Mouse (Mus musculus) gonadal fat pad, adult 2 months (tissue): ENCODE data around the gene Lpp. TPM values are rescaled to one million over a fixed set of nuclear protein-coding genes. Genes with fewer than 3 reads are reported as not detected.

Source experiments
- DNase-seq: peaks from one replicate; pipeline ENCODE4 v3.0.0-alpha.2; 2012; ENCODE audit warnings: low read depth
- polyA plus RNA-seq: library from polyadenylated mRNA; depleted of rRNA; stranded (reverse); fragments of >200 nt; gene quantifications from 2 replicates; pipeline ENCODE4 v1.2.3, GENCODE M21; 2012

Gene Lpp
- polyA plus RNA-seq, 1 experiment = 16.0 TPM

DNA sequence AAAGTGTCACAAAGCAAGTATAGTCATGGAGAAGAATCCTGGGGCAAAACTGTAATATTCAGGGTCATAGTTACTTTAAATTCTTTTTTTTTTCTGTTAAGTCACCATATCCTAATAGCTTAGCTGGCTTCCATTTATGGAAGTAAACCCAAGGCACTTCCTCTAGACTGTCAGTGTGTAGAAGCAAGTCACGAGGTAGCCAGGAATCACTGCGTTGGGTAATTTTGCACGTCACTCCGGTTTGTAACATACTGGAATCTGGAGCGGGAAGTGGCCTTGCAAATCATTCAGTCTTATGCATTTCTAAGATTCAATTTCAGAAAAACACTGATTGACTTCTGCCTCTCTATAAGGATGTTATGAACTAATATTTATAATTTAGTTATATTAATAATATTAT is 232.3 kb downstream of the Lpp start:
- no peak for DNase-seq

DNA sequence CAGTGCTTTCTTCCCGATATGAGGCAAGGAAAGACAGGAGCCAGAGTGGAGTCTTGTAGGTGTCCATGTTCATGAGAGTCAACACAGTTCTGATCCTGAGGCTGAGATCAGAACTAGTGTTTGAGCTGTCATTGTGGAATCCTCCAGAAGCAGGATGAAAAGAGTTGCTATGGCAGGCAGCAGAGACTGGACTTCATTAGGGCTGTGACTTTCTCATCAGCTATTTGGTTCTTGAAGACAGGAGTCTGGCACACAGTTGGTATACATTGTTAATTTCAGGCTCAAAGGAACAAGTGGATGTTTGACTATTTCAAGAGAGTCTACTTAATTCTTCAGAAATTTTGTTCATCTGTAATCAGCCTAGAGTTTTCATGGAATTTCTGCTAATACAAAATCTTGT is 235.5 kb downstream of the Lpp start:
- DNase-seq = no peak

GRCm38 (mm10) chr16:24629218-24630172 is 236.2 kb downstream of the Lpp start:
- DNase-seq = no peak

- no peak for DNase-seq
Measured at GRCm38 (mm10) chr16:24635381-24635919, 242.1 kb downstream of the Lpp start.

DNA sequence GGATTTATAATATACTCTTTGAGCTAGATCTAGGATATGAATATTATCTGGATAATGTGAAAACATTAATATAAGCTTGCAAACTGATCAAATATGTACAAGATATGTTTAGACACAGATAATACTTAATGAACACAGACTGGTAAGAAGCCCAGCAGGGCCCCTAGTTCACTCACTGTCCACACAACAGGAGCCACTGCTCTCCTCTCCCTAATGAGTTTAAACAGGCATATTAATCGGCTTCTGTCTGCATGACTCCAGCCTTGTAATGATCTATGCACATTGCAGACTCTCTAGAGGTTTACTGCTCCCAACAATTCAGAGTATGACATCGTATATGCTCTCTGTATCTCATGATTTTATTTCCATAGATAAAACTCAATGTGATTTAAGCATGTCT is 243.6 kb downstream of the Lpp start:
- DNase-seq = no peak

- no peak for DNase-seq
Measured at GRCm38 (mm10) chr16:24641003-24641797, 247.9 kb downstream of the Lpp start.

DNA sequence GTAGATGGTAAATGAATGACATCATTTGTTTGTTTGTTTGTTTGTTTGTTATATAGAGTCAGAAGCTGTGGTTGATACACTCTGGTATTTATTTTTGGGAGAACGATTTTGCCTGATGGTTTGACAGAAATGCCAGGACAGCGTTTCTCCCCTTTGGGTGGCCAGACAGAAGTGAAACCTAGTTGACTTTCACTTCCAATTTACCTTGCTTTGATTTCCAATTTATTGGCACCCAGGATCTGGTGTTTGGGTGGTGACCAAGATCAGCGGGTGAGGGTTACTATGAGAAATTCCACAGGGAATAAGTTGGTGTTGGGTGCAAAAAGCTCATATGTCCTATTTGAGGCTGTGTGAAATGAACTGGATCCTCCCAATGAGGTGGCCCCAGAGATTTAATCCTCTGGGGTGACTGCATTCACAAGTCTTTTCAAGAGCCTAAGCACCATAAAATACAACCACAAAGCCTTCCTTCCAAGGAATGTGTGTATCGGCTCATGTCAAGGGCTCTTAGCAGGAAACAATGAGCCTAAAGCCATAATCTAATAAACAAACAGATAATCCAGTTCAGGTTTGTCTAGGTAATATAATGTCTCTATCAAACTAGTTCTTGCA is 249.8 kb downstream of the Lpp start:
- no peak for DNase-seq

DNA sequence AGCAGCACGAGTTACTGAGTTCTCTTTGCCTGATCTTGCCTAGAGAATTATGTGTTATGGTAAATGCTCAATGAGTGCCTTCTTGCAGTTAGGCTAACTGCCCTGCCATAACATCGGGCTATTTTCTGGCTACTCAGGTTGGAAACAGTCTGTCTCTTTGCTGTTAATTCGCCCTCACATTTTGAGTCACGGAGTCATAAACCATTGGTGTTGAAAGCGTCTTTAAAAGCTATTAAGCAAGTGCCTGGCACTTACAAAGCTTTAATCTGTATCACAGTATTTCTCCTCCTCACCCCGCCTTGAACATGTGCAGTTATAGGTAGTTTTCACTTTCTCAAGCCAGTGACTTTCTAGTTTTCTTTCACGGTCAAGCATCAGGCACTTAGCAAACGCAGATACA is 250.8 kb downstream of the Lpp start:
- DNase-seq = peak; percentile 88

- no peak for DNase-seq
Measured at GRCm38 (mm10) chr16:24644760-24645406, 251.6 kb downstream of the Lpp start.

DNA sequence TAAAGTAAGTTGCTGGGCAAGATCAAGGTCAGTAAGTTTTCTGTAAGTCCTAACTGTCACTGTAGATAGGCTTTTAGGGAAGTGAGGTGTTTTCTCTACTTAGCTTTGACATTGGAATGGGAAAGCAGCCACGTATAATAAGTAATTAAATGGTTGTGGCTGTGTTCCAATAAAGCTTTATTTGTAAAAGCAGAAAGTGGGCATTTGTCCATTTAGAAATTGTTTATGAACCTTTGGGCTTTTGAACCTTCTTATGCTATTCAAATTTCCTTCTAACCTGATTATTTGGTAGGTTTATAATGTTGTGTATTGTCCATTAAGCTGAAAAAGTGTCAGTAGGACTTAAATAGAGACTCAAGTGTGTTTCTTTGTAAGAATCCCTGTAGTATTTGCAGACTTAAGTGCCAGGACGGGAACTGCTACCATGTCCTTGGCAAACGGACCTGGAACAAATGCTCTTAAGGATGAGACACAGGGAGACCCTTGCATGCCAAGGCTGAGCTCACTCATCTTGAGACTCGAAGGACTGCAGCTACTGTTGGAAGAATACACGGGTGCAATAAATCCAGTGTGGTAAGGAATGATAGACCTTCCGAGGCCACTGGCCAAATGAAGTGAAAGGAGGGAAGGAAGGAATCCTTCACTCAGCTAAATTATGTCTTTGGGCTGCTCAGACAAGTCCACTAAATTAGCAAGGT is 252.7 kb downstream of the Lpp start:
- no peak for DNase-seq

- no peak for DNase-seq
Measured at GRCm38 (mm10) chr16:24651655-24652654, 258.6 kb downstream of the Lpp start.

GRCm38 (mm10) chr16:24653041-24653440 is 259.7 kb downstream of the Lpp start:
- DNase-seq = no peak

GRCm38 (mm10) chr16:24655116-24655515 is 261.8 kb downstream of the Lpp start:
- DNase-seq = no peak

- DNase-seq = no peak
Measured at GRCm38 (mm10) chr16:24656026-24656425, 262.7 kb downstream of the Lpp start.

GRCm38 (mm10) chr16:24656752-24657151 is 263.4 kb downstream of the Lpp start:
- DNase-seq = no peak

DNA sequence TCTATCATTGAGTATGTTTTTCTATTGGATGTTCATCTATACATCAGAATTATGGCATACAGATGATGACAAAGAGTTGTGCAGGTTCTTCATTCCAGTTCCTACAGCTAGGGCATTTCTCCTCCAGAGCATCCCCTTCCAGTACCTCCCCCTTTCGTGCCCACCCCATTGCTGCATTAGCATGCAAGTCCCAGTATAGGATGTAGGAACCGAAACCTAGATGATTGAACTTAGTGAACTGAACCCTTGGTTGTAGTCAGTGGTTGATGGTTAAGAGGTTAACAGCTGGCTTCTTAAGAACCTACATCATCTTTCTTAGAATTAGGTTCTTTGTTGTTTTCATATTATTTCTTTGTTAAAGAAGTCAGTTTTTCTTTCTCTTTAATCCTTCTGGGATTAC is 265.7 kb downstream of the Lpp start:
- DNase-seq = no peak

GRCm38 (mm10) chr16:24664131-24664530 is 270.8 kb downstream of the Lpp start:
- DNase-seq = no peak

DNA sequence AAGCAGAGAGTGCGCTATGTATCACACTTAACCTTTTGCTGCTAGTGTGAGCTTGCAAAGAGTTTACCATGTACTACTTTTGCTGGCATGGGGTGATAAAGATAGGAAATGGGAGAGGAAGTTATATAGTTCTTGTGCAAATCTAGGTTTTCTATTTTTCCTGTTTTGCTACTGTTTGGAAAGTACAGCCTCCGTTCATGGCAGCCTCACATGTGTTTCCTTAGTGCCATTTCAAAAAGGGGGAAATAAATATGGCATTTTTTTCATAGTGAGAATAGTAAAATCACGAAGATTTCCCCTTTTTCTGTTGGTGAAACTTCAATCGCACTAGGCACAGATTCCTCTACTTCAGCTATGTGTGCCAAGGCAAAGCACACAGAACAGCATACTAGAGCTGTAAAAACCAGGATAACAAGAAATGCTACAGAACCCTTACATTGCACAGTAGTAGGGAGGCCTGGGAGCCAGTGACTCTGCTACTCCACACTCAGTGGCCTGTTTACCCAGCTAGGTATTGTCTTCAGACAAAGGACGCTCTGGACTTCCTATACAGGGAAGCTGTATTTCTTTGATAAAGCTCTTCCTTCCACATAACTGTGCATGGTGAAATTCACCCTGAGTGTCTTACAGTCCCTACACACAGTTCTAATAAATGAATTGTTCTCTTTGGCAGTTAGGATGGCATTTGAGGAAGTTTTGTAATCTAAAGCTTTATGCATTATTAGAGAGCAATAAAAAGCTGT is 276.6 kb downstream of the Lpp start:
- no peak for DNase-seq

DNA sequence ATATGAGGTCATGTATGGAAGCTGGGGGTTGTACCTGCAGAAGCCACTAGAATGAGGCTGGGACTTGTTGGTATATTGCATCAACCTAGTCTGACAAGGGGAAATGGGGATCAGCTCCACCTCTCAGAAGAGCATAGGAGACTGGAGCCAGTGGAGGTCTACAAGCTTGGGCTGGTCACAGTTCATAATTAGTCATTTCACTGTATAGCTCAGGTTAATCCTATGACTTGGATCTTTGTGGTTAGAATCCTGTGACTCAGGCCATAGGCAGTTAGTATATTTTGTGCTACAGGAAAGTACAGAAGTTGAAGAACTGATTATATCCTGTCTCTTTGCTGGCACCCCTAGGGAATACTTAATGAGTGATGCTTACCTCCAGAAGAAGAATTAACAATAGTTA is 285.6 kb downstream of the Lpp start:
- DNase-seq = no peak
